Mouse (Mus musculus): ENCODE results near the gene Ltbp2.

DNA sequence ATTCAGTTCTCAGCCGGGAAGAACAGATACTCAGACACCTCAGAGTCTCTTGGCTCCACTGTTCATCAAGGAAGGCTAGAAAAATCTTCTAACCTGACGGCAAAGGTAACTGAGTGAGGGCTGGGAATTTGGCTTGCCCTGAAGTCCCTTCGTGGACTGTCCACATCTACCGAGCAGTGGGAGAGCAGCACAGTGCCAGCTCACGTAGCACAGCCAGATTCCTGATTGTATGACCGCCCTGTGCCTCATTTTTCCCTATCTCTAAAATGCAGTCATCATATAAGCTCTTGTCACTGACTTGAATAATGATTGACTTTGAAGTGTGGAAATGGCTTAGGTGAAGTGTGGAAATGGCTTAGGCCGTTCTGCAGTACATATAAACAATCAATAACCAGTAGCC is 28.1 kb upstream of the Ltbp2 start:
- no peak for TF ChIP-seq POLR2A (IDR thresholded peaks at IDR 0.05; ENCODE audit: low read depth, low read length)
- TF ChIP-seq CTCF (conservative IDR thresholded peaks at IDR 0.05; ENCODE audit: insufficient read depth, insufficient read length, low read depth, low read length): no peak
